Mouse (Mus musculus) heart, embryonic 11.5 days (tissue): ENCODE results near the gene Slc38a6. TPM values are rescaled to one million over a fixed set of nuclear protein-coding genes. Genes with fewer than 3 reads are reported as not detected.

Experiments
- polyA plus RNA-seq: library from polyadenylated mRNA; unstranded; fragments of >200 nt; fragmentation: Nextera tagmentation; extraction: Ambion mirVana; gene quantifications from 2 replicates; pipeline ENCODE4 v1.2.1, GENCODE M21; 2014

The Slc38a6 gene
- polyA plus RNA-seq, 1 experiment from 2014 or later: 8.7 TPM

Other genes with a start within 250 kb of the Slc38a6 start
- gene Six1, start 232.9 kb upstream of the Slc38a6 start, polyA plus RNA-seq: 1.3 and 2.3 TPM in 2 replicates
- 2.5 and 3.0 TPM in 2 replicates for gene Six4, start 173.3 kb upstream of the Slc38a6 start, polyA plus RNA-seq
- gene Mnat1, start 163.1 kb upstream of the Slc38a6 start, polyA plus RNA-seq: 32.6 and 32.8 TPM in 2 replicates
- 16.0 and 18.5 TPM in 2 replicates for gene Trmt5, start 69 bp upstream of the Slc38a6 start, polyA plus RNA-seq